Comparison of ENCODE assay signal across 8 mouse cellular contexts in genomic region chr2:152048003-152048980, GRCm38 (mm10). TPM values are rescaled to one million over a fixed set of nuclear protein-coding genes. Genes with fewer than 3 reads are reported as not detected.
DNase-seq lines count a peak whose midpoint lies in the region; ATAC-seq and TF ChIP-seq lines count a peak whose summit lies in the region.

No protein-coding gene starts in this region.

- H3K9me3 ChIP-seq in kidney, postnatal 0 days (replicated peaks; ENCODE audit: low read length) = no peaks in the 10 kb centered on the region
- no peaks in the 10 kb centered on the region; the same call in 1 of the 2 replicates for H3K9me3 ChIP-seq in heart, postnatal 0 days (replicated peaks; ENCODE audit: control insufficient read depth, low read length)

- under 1% methylated on average over 73 of the region's 82 CpGs for WGBS in kidney, postnatal 0 days
- WGBS in heart, postnatal 0 days = under 1% methylated on average over 75 of the region's 82 CpGs

- no peak for TF ChIP-seq CTCF in kidney, postnatal 0 days (IDR thresholded peaks at IDR 0.05; ENCODE audit: low read depth)
- TF ChIP-seq CTCF in heart, postnatal 0 days (IDR thresholded peaks at IDR 0.05; ENCODE audit: low read depth) = no peak

- TF ChIP-seq EP300 in heart, postnatal 0 days (IDR thresholded peaks at IDR 0.05; ENCODE audit: low read depth) = no peak

- peaks cover 36% of the 10 kb centered on the region for H3K27me3 ChIP-seq in kidney, postnatal 0 days (ENCODE audit: insufficient read depth, low read length)
- peaks cover 77% of the 10 kb centered on the region for H3K27me3 ChIP-seq in heart, postnatal 0 days (ENCODE audit: control insufficient read depth, insufficient read depth, low read length)

- peak overlapping the region; percentile 20 for H3K9ac ChIP-seq in kidney, postnatal 0 days (ENCODE audit: low read depth, low read length)
- H3K9ac ChIP-seq in heart, postnatal 0 days (replicated peaks; ENCODE audit: low read depth, low read length) = peak overlapping the region; percentile 18; the same call in 1 of the 2 replicates

- peaks cover 8% of the 10 kb centered on the region for H3K4me1 ChIP-seq in kidney, postnatal 0 days (replicated peaks; ENCODE audit: insufficient read depth, low read length)
- H3K4me1 ChIP-seq in brown adipose tissue, adult 24 weeks (ENCODE audit: control insufficient read depth, insufficient read depth, insufficient read length, low read length) = 0 out of 2 replicates have a peak, but pooled peaks cover 3% of the 10 kb centered on the region
- H3K4me1 ChIP-seq in heart, postnatal 0 days (ENCODE audit: control insufficient read depth, insufficient read depth) = peaks cover 6% of the 10 kb centered on the region; the same call in 1 of the 2 replicates

- ATAC-seq in kidney, postnatal 0 days (replicated peaks; ENCODE audit: low FRiP score, low read depth) = peak; percentile 56; the same call in 1 of the 2 replicates
- ATAC-seq in heart, postnatal 0 days (ENCODE audit: insufficient read depth, low read depth) = no peak; the same call in 1 of the 2 replicates

- peak overlapping the region; percentile 80 for H3K4me2 ChIP-seq in kidney, postnatal 0 days (ENCODE audit: low read length)
- H3K4me2 ChIP-seq in heart, postnatal 0 days (ENCODE audit: low read depth, low read length) = peak overlapping the region; percentile 81

- H3K36me3 ChIP-seq in kidney, postnatal 0 days (ENCODE audit: insufficient read depth, low read length) = no peaks in the 10 kb centered on the region
- no peaks in the 10 kb centered on the region for H3K36me3 ChIP-seq in heart, postnatal 0 days (replicated peaks; ENCODE audit: control insufficient read depth, insufficient read depth, low read length)

- H3K4me3 ChIP-seq in kidney, postnatal 0 days (replicated peaks; ENCODE audit: low read depth, low read length) = peak overlapping the region; percentile 42
- H3K4me3 ChIP-seq in brown adipose tissue, adult 24 weeks (ENCODE audit: insufficient read depth, low read depth, low read length) = peak overlapping the region; percentile 50
- peak overlapping the region; percentile 52 for H3K4me3 ChIP-seq in heart, postnatal 0 days (ENCODE audit: low read depth, low read length)

- no peak for DNase-seq in kidney, postnatal 0 days (ENCODE audit: low spot score)
- DNase-seq in kidney, postnatal 25 days = no peak
- no peak for DNase-seq in heart, postnatal 0 days (ENCODE audit: low spot score)
- DNase-seq in mesoderm, embryonic 11.5 days (ENCODE audit: low read depth, low spot score) = peak; percentile 29
- DNase-seq in thymus, postnatal 25 days = no peak
- no peak for DNase-seq in gastrocnemius, adult 18-20 months (ENCODE audit: low spot score)
- no peak for DNase-seq in urinary bladder, adult 18-20 months (ENCODE audit: low spot score in 2 of 2)

- H3K27ac ChIP-seq in kidney, postnatal 0 days = no peak overlapping the region
- no peak overlapping the region for H3K27ac ChIP-seq in brown adipose tissue, adult 24 weeks (replicated peaks; ENCODE audit: low read depth, low read length)
- no peak overlapping the region for H3K27ac ChIP-seq in heart, postnatal 0 days (ENCODE audit: low read depth)

RNA-seq across cellular contexts. Expression of gene Scrt2, which starts 33.0 kb away (rescaled TPM):
- polyA plus RNA-seq in kidney, postnatal 0 days (2015; fragmentation: Nextera tagmentation; extraction: Ambion mirVana) = not detected in 2 replicates
- not detected in 2 replicates for polyA plus RNA-seq in brown adipose tissue, adult 24 weeks (2012; ENCODE audit: insufficient read depth, insufficient read length, missing spikeins)
- total RNA-seq in heart, postnatal 0 days (2014; rRNA removed; ENCODE audit: low replicate concordance) = not detected in 2 replicates
- polyA plus RNA-seq in heart, postnatal 0 days (2015; fragmentation: Nextera tagmentation; extraction: Ambion mirVana) = not detected in 2 replicates
- total RNA-seq in gastrocnemius, adult 18-20 months (2021) = not detected

RNA-seq across cellular contexts. Expression of gene Slc52a3, which starts 52.0 kb away (rescaled TPM):
- polyA plus RNA-seq in kidney, postnatal 0 days (2015; fragmentation: Nextera tagmentation; extraction: Ambion mirVana) = 24.5 and 27.1 TPM in 2 replicates
- 0.42 TPM in 1 of 2 replicates, not detected in the other for polyA plus RNA-seq in brown adipose tissue, adult 24 weeks (2012; ENCODE audit: insufficient read depth, insufficient read length, missing spikeins)
- 6.6 TPM in 1 of 2 replicates, not detected in the other for total RNA-seq in heart, postnatal 0 days (2014; rRNA removed; ENCODE audit: low replicate concordance)
- 0.44 and 0.68 TPM in 2 replicates for polyA plus RNA-seq in heart, postnatal 0 days (2015; fragmentation: Nextera tagmentation; extraction: Ambion mirVana)
- 1 to 10 TPM in 1 of 2 experiments, under 1 TPM in 1; 0.94 to 1.3 TPM for total RNA-seq in gastrocnemius, adult 18-20 months (2021)

RNA-seq across cellular contexts. Expression of gene Srxn1, which starts 57.0 kb away (rescaled TPM):
- polyA plus RNA-seq in kidney, postnatal 0 days (2015; fragmentation: Nextera tagmentation; extraction: Ambion mirVana) = 19.7 and 20.3 TPM in 2 replicates
- polyA plus RNA-seq in brown adipose tissue, adult 24 weeks (2012; ENCODE audit: insufficient read depth, insufficient read length, missing spikeins) = 36.2 and 39.3 TPM in 2 replicates
- total RNA-seq in heart, postnatal 0 days (2014; rRNA removed; ENCODE audit: low replicate concordance) = 10.9 and 13.7 TPM in 2 replicates
- polyA plus RNA-seq in heart, postnatal 0 days (2015; fragmentation: Nextera tagmentation; extraction: Ambion mirVana) = 9.5 and 10.2 TPM in 2 replicates
- total RNA-seq in gastrocnemius, adult 18-20 months (2021) = 10 to 100 TPM; 19.6 to 67.1 TPM

Comparison
In these comparisons a context has a peak if more than half of its experiments do, and no peak if none do; other contexts are left out.
1. RNA of gene Slc52a3, which starts 52.0 kb away (polyA plus RNA-seq): 24.5 to 27.1 TPM in kidney, postnatal 0 days; 0.44 to 0.68 TPM in heart, postnatal 0 days and 0.42 TPM in brown adipose tissue, adult 24 weeks; every median in the first group is over 10 times any median in the second.
2. Peak in every context shown above with its lines, with median percentiles within 50 percentile points of each other: H3K4me3 ChIP-seq.